Mouse (Mus musculus) urinary bladder, adult 2 months (tissue): Measurements from ENCODE around the gene Ak4. TPM values are rescaled to one million over a fixed set of nuclear protein-coding genes. Genes with fewer than 3 reads are reported as not detected.
"Not testable (repeated sequence)": the region's sequence is repeated elsewhere in the genome, so short reads cannot be mapped to it uniquely, and the experiment has no call there.

Experiments
- DNase-seq: peaks from one replicate; pipeline ENCODE4 v3.0.0; 2022; ENCODE audit warnings: low spot score
- polyA plus RNA-seq: library from polyadenylated mRNA; depleted of rRNA; stranded (reverse); fragments of >200 nt; gene quantifications from 2 replicates; pipeline ENCODE4 v1.2.3, GENCODE M21; 2012; rRNA removed

The Ak4 gene
- 9.5 and 9.8 TPM in 2 replicates for polyA plus RNA-seq

GRCm38 (mm10) chr4:101419151-101419910, at the start of gene Ak4:
TSS of gene Ak4 (plus strand) at chr4:101419277.
- peak; percentile 38 for DNase-seq

GRCm38 (mm10) chr4:101369738-101370275, 49.3 kb upstream of the Ak4 start:
- DNase-seq, result no peak

- DNase-seq, result no peak
Measured at GRCm38 (mm10) chr4:101372283-101372682, 46.8 kb upstream of the Ak4 start.

GRCm38 (mm10) chr4:101372751-101373150, 46.3 kb upstream of the Ak4 start:
- DNase-seq, result no peak

GRCm38 (mm10) chr4:101374104-101374503, 45.0 kb upstream of the Ak4 start:
- no peak for DNase-seq

GRCm38 (mm10) chr4:101376835-101377234, 42.2 kb upstream of the Ak4 start:
- DNase-seq, result no peak

GRCm38 (mm10) chr4:101378241-101378640, 40.8 kb upstream of the Ak4 start:
- no peak for DNase-seq

GRCm38 (mm10) chr4:101378778-101379177, 40.3 kb upstream of the Ak4 start:
- DNase-seq, result no peak

GRCm38 (mm10) chr4:101385002-101385401, 34.1 kb upstream of the Ak4 start:
- no peak for DNase-seq

GRCm38 (mm10) chr4:101388246-101388645, 30.8 kb upstream of the Ak4 start:
- DNase-seq, result no peak

- DNase-seq, result not testable (repeated sequence)
Measured at GRCm38 (mm10) chr4:101388656-101389055, 30.4 kb upstream of the Ak4 start.

- DNase-seq, result no peak
Measured at GRCm38 (mm10) chr4:101392229-101392628, 26.8 kb upstream of the Ak4 start.

GRCm38 (mm10) chr4:101393292-101393711, 25.8 kb upstream of the Ak4 start:
- DNase-seq, result no peak

- no peak for DNase-seq
Measured at GRCm38 (mm10) chr4:101395021-101395533, 24.0 kb upstream of the Ak4 start.

GRCm38 (mm10) chr4:101400025-101400594, 19.0 kb upstream of the Ak4 start:
- no peak for DNase-seq

- no peak for DNase-seq
Measured at GRCm38 (mm10) chr4:101401945-101402344, 17.1 kb upstream of the Ak4 start.

GRCm38 (mm10) chr4:101404863-101405262, 14.2 kb upstream of the Ak4 start:
- no peak for DNase-seq

GRCm38 (mm10) chr4:101406411-101407196, 12.5 kb upstream of the Ak4 start:
- no peak for DNase-seq

- no peak for DNase-seq
Measured at GRCm38 (mm10) chr4:101416966-101417365, 2.1 kb upstream of the Ak4 start.

- no peak for DNase-seq
Measured at GRCm38 (mm10) chr4:101419911-101420880, 1.1 kb downstream of the Ak4 start.

GRCm38 (mm10) chr4:101422996-101423395, 3.9 kb downstream of the Ak4 start:
- DNase-seq, result no peak
